Mouse (Mus musculus) heart, adult 9 months (tissue): Measurements from ENCODE around the gene D17Wsu92e.
A peak's percentile ranks its signal among the peaks of the same experiment; 100 is the strongest.

ENCODE experiments used
- DNase-seq, 2 experiments: peaks; one replicate each; pipeline ENCODE4 v3.0.0; 2022; ENCODE audit warnings: low spot score in 2 of 2

Gene D17Wsu92e

DNA sequence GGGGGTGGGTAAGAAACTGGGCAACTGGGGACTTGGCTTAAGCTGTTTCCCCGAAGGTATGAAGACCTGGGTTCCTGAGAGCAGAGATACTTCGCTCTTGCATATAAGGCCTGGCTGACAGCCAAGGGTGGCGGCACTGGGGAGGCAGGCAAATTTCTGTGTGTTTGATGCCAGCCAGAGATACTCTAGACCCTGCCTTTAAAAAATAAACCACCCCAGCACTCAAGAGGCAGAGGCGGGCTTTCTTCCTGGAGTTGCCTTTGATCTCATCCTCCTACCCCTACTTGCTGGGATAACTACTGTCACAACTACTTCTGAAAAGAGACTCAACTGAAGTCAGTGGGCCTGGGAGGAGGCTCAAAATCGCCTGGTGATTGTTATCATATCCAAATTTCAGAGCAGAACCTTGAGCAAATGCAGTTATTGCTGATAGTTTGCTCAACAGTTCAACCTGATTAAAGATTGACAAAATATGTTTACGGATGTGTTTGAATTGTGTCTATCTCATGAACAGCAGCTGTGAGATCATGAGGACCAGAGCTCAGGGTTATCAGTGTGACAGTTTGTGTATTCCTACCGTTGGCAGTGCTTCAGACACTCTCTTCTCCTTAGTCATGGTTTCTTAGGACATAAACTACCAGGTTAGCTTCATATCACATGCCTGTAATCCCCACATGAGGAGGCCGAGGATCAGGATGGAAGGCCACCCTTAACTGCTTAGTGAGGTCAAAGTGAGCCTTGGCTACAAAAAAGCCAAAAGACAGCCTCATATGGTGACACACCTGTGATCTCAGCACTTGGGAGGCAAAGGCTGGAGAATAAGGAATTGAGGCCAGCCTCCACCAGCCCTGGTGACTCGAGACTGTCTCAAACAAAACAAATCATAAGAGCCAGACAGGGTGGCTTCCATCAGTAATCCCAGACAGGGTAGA is 1.2 kb upstream of the D17Wsu92e start:
- DNase-seq, result no peak

- DNase-seq, result peak; percentile 51 to 64
These were observed 379 bp downstream of the D17Wsu92e start for GRCm38 (mm10) chr17:27819971-27820567.

DNA sequence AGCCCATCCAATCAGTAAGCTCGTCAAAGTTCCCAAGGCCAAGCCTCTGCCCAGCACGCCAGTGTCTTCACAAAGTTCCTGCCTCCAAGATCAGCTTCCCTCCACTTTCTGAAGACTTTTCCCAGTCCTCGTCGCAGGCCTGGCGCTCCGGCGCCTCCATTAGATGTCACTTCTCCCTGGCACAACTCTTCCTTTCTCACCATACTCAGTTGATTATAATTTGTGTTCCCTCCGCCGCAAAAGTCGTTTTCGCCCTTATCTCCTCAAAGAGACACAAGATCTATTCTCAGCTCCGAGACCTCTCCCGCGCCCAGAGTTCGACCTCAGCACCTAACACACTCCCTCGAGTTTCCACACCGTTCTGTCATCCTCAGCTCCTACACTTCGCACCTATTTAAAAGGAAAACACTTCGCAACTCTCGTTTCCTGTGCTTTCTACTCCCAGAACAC is 902 bp downstream of the D17Wsu92e start:
- no peak for DNase-seq

GRCm38 (mm10) chr17:27819011-27819410 is 1.4 kb downstream of the D17Wsu92e start:
- DNase-seq, result no peak

GRCm38 (mm10) chr17:27814606-27815005 is 5.8 kb downstream of the D17Wsu92e start:
- no peak for DNase-seq

- no peak for DNase-seq
These were observed 8.5 kb downstream of the D17Wsu92e start for GRCm38 (mm10) chr17:27811980-27812379.

DNA sequence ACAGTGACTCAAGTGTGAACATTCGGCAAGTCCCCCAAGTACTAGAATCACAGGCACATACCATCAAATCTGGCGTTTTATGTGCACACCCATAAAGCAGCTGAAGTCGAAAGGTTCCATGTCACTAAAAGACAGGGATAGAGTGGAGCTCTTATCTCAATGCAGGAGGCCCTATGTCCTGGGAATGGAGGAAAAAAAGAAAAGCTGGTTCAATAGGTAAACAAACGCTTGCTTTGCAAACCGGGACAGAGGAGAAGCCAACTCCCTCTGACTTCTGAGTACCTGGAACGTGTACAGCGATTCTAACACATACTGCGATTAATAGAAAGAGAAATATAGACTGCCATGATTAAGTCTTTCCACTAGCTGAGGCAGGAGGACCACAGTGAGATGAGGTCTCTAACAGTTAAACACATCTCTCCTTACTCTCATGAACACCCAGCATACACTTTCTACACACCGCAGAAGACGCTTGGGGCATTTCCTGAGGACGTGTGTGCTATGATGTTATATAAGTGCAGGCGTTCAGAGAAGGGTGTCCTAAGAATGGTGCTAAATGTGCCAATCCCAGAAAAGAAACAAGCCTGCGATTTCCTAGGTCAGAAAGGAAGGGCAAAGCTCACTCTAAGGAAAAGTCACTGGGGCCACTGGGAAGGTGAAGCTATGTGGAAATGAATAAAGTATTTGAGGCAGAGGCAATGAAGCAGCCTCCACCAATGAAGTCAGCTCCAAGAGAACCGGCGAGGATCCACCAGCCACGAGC is 9.7 kb downstream of the D17Wsu92e start:
- no peak for DNase-seq

DNA sequence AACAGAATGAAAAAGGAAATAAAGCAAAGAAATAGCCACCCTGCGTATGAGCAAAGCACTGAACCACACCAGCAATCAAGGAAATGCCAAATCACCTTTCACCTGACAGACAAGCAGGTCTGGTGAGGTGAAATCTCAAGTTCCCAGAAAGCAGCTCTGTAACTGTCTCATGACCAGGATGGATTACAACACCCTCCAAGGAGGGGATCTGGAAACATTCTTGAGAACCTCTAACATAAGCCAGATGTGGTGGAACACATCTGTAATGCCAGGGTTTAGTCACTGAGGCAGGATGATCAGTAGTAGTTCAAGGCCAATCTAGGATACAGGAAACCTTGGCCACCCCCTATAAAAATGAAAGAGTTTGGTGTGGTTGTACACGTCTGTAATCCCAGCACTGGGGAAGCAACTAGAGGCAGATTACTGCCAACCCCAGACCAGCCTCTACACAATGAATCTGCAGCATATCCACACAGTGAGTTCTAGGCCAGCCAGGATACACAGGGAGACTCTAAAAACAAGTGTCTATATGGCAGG is 12.8 kb downstream of the D17Wsu92e start:
- no peak for DNase-seq

GRCm38 (mm10) chr17:27804803-27805770 is 15.4 kb downstream of the D17Wsu92e start:
- DNase-seq, result no peak

DNA sequence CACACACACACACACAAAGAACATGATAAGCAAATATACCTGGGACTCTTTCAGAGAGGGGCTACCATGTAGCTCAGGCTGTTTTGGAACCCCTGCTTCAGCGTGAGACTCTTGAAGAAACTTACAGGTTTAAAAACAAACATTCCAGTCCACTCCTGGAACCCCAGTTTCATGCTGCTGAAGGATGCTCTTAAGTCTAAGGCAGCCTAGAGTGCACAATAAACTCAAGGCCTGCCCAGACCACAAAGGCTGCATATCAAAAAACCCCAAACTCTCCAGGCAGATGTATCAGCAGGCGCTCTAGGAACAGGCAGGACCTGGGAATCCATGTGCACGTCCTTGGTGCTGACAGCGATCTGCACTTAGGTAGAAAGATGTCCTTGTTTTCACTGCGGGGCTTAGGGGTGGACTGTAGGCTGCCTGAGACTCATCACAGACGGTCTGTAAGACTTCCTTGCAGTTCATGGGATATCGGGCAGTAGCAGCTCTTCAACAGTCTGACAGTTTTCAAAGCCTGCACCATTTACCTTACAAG is 16.2 kb downstream of the D17Wsu92e start:
- no peak for DNase-seq

- no peak for DNase-seq
These were observed 16.7 kb downstream of the D17Wsu92e start for GRCm38 (mm10) chr17:27803752-27804151.

DNA sequence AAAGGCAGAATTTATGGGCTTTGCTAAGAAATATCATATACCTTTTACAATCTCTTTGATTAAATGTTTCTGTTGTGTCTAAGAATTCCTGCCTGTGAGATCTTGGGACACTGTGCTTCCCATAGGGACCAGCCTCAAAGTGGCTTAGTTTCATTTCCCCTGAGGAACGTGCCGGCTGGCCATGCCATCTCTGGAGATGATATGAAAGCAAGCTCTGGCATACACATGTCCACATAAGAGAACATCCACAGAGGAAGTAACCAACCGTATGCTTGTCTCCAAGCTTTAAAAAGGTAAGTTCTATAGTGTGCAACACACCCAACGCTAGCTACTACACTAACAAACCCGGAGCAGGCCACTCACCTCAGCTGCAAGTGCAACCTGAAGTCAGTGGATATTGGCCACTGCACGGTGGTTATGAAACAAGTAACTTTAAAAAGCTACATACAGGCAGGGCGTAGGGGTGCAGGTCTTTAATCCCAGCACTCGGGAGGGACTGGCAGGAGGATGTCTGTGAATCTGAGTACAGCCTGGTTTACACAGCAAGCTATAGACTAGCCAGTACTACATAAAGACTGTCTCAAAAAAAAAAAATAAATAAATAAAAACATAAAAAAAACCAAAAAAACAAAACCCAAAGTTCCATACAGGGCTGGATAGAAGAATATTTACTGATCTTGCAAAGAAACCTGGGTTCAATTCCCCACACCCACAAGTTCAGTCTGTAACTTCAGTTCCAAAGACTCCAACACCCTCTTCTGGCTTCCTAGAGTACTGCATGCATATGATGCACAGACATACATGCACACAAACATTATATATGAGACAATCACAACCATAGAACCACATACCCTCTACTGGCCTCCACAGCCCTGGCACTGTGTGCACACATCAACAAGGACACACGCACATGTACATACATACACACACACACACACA is 19.5 kb downstream of the D17Wsu92e start:
- no peak for DNase-seq

- no peak for DNase-seq
These were observed 20.5 kb downstream of the D17Wsu92e start for GRCm38 (mm10) chr17:27799771-27800584.

DNA sequence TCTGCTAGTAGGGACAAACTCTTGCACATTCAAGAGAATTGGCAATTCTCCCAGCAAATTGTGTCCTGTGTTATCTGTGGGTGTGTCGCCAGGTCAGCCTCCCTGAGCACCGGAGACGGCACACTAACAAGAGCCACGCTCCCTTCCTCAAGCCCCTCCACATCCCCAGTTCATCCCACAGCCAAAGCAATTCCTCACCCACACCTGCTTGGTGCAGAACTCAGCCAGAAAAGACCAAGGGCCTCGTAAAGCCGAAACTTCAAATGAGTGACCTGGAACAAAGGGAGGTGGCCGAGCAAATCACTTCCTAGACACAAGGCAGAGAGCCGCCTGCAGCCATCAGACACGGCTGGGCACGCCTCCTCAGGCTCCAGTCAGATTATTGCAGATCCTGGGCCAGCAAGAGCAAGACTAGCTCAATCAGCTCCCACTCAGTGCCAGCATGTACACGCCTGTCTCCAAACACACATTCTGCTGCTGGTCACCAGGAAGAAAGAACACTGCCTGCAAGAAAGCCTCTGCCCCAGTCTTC is 23.0 kb downstream of the D17Wsu92e start:
- DNase-seq, result peak; percentile 48 to 56

- peak; percentile 73 to 74 for DNase-seq
These were observed 23.7 kb downstream of the D17Wsu92e start for GRCm38 (mm10) chr17:27796780-27797179.

- DNase-seq, result peak; percentile 29 to 46
These were observed 27.3 kb downstream of the D17Wsu92e start for GRCm38 (mm10) chr17:27793144-27793543.

DNA sequence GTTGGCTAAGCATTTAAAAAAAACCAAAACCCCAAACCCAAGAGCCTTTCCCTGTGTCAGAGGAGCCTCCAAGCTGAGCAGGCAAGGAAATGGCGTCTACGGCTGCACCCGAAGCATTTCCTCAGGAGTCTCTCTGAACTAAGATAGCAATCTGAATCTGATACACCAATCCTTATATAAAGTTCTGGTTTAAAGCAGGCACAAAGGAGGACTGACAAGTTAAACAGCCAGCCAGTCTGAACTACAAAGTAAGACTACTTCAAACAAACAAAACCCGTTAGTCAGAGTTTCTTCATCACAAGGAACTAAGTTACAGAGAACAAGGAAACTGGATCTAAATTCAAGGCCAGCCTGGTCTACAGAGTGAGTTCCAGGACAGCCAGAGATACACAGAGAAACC is 27.9 kb downstream of the D17Wsu92e start:
- no peak for DNase-seq

DNA sequence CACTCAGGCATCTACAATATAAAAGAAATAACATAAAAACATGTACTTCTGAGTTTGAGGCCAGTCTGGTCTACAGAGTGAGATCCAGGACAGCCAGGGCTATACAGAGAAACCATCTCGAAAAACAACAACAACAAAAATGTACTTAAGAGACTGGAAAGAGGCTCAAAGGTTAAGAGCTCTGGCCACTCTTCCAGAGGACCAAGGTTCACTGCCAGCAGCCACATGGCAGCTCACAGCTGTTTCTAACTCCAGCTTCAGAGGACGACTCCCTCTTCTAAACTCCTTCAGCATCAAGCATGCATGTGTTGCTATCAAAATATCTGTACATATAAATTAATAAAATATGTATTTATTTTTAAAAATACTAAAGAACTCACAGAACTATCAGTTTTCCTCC is 28.9 kb downstream of the D17Wsu92e start:
- DNase-seq, result no peak
